Mouse (Mus musculus) gastrocnemius, postnatal 14 days (tissue): ENCODE results near the gene Atxn7l3b. TPM values are rescaled to one million over a fixed set of nuclear protein-coding genes. Genes with fewer than 3 reads are reported as not detected.

Experiments used
- DNase-seq: peaks from one replicate; pipeline ENCODE4 v3.0.0; 2021; ENCODE audit warnings: mixed read lengths
- intact Hi-C: fragments of 180-260 bp; cut with DNase I; formaldehyde crosslinking; loops from one replicate; pipeline ENCODE4 v1.15.1; 2025; ENCODE audit warnings: low total_unique reads
- total RNA-seq, 2 experiments: library from RNA; stranded (reverse); gene quantifications; 2 replicates each; pipeline ENCODE4 v1.2.3; 2021

Atxn7l3b gene
- total RNA-seq, 2 experiments from 2014 or later: 27.8 to 29.4 TPM

DNA sequence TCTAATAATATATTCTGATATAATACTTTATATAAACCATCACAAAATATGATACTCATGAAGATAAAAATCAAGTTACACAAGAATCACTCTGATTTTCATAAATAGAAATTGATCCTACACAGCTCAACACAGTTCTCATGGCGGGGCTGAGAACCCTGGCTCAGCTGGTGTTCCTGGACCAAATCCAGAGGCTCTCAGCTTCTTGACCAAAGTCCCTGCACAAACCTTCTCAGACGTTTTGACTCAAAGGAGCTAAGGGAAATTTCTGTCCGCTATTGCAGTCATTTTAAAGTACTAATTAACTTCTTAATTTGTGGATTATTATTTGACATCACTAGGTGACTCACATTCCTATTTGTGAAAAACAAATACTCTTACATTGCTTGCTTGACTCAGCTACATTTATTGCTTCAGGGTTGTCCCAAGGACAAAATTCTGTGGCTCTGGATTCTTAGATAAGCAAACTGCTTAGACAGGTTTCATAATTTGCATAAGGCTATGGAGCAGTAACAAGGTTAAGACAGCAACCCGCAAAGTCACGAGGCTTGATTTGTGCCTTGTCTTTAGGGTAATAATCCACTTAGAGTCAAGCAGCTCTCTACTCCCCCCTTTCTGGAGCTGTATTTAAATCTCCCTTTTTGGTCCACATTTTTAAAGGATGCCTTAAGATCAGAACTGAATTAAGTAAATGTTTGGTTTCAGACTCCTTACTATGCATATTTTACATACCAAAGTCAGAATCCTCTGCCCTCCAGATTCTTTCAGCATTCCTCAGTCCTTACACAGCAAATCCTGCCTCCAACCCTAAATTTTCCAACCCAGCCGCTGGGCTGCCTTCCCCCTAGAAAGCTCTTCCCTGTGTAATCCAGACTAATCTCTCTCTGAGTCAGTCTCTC lies 45.8 kb downstream of the Atxn7l3b start:
- no peak for DNase-seq

DNA sequence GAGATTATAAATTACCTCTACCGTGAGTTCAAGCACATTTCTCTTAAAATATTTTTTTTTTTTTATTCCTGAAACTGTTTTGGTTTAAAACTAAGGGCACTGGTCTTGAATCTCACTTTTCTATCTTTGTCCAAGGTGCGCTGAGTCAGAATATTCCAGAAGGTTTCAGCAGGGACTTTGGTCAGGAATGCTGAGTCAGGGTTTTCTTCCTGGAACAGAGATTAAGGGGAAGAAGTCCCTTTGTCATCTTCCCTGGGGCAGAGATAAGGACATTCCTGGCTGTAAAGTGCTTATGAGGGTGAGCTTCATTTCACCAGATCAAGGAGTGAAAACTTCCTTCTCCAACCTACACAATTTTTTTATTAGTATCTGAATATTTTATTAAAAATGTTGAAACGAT lies 46.7 kb downstream of the Atxn7l3b start:
- intact Hi-C loops: no loop called here
- DNase-seq: no peak

More for the DNA sequence above, 45.8 kb downstream of the Atxn7l3b start:
- intact Hi-C loops: no loop called here

DNA sequence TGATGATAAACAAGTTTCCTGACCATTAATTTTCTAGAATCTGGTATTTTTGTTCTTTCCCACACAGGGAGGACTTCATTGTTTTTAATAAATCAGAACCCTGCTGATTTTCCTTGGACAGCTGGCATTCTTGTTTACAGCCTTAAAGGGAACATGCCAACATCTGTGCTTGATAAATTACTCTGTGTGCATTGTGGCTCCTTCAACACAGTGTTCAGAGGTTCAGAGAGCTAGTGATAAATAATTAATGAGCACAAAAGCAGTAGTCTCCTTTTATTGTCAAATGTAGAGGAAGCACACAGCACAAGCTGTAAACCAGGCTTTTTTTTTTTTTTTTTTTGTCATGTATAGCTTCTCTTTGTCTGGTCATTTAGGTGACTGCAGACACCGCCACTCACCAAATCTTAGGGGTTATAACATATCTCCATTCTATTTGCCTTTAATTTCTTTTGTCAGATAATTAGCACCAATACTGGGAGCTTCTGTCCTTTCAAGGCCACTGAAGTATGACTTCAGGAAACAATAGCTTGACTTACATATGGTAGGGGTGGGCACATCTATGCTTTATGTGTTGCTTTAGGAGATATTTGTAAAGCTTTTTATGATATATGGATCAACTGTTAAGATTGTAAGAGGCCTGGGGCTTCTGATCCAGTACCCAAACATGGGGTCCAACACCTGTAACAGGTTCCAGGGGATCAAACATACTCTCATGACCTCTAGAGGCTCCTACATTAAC lies 52.0 kb downstream of the Atxn7l3b start:
- no peak for DNase-seq
- intact Hi-C loops: no loop called here
